Comparison of ENCODE assay signal across 35 mouse cellular contexts in the genomic region with DNA sequence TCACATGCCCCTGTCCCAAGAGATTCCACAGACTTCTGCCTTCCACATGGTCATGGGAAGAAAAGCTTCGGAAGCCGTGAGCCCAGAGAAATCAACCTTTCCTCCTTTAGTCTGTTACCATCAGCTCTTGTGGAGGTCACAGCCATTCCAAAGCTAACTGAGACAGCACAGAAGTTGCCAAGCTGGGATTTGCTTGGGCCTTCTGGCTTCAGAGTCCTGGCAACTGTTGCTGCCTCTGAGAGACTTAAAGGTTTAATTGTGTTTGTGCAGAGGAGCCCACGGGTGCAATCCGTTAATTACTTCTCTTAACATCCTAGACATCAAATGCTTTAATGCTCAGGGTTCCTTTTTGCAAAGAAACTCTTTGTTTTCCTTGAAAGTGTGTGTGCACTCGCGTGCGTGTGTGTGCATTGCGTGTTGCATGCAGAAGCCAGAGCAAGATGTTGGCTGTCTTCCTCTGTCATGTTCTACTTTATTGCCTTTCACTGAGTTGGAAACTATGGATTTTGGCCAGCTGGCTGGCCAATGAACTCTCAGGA. TPM values are rescaled to one million over a fixed set of nuclear protein-coding genes. Genes with fewer than 3 reads are reported as not detected.
A peak's percentile ranks its signal among the peaks of the same experiment; 100 is the strongest.
DNase-seq lines count a peak whose midpoint lies in the region; ATAC-seq and TF ChIP-seq lines count a peak whose summit lies in the region.
"Had no signal": no experiment of that assay in that cellular context is flagged by ENCODE, and none has a peak within 500 bp of the region (broad histone marks: within the 10 kb centered on the region; RNA-seq: fewer than 3 reads in every experiment).

No protein-coding gene starts in this region.

- H3K9ac ChIP-seq in forebrain, embryonic 14.5 days (ENCODE audit: low read length), result no peak overlapping the region
- no peak overlapping the region for H3K9ac ChIP-seq in forebrain, embryonic 12.5 days
- no peak overlapping the region for H3K9ac ChIP-seq in hindbrain, embryonic 16.5 days (ENCODE audit: low read depth, low read length)
- H3K9ac ChIP-seq in hindbrain, embryonic 14.5 days, result no peak overlapping the region
- no peak overlapping the region for H3K9ac ChIP-seq in limb, embryonic 14.5 days (ENCODE audit: low read depth, low read length, severe bottlenecking)
- H3K9ac ChIP-seq: embryonic facial prominence, embryonic 12.5 days; embryonic facial prominence, embryonic 15.5 days; hindbrain, embryonic 15.5 days had no signal

- no peaks in the 10 kb centered on the region for H3K4me1 ChIP-seq in forebrain, embryonic 14.5 days (ENCODE audit: control insufficient read depth, insufficient read depth, low read length)
- H3K4me1 ChIP-seq in forebrain, embryonic 12.5 days, result peaks cover 5% of the 10 kb centered on the region; the same call in 1 of the 2 replicates
- no peaks in the 10 kb centered on the region for H3K4me1 ChIP-seq in hindbrain, embryonic 16.5 days (ENCODE audit: control insufficient read depth, insufficient read depth, low read depth, low read length)
- no peaks in the 10 kb centered on the region for H3K4me1 ChIP-seq in hindbrain, embryonic 14.5 days (replicated peaks; ENCODE audit: control insufficient read depth, insufficient read depth, low read length)
- H3K4me1 ChIP-seq in limb, embryonic 14.5 days (ENCODE audit: control insufficient read depth, insufficient read depth, low read length), result peaks cover 12% of the 10 kb centered on the region
- H3K4me1 ChIP-seq in limb, embryonic 10.5 days, result no peaks in the 10 kb centered on the region
- H3K4me1 ChIP-seq: embryonic facial prominence, embryonic 12.5 days; embryonic facial prominence, embryonic 15.5 days; hindbrain, embryonic 10.5 days had no signal

- no peaks in the 10 kb centered on the region for H3K36me3 ChIP-seq in forebrain, embryonic 14.5 days (ENCODE audit: control insufficient read depth, insufficient read depth, low read length)
- no peaks in the 10 kb centered on the region for H3K36me3 ChIP-seq in forebrain, embryonic 12.5 days (replicated peaks)
- H3K36me3 ChIP-seq in hindbrain, embryonic 16.5 days (ENCODE audit: control insufficient read depth, insufficient read depth, low read length), result no peaks in the 10 kb centered on the region
- no peaks in the 10 kb centered on the region for H3K36me3 ChIP-seq in hindbrain, embryonic 14.5 days (replicated peaks; ENCODE audit: control insufficient read depth, insufficient read depth)
- no peaks in the 10 kb centered on the region for H3K36me3 ChIP-seq in limb, embryonic 14.5 days (ENCODE audit: control insufficient read depth, insufficient read depth, low read length)
- no peaks in the 10 kb centered on the region for H3K36me3 ChIP-seq in limb, embryonic 10.5 days
- H3K36me3 ChIP-seq: embryonic facial prominence, embryonic 12.5 days; embryonic facial prominence, embryonic 15.5 days; hindbrain, embryonic 10.5 days; hindbrain, embryonic 15.5 days had no signal

- no peak overlapping the region for H3K27ac ChIP-seq in forebrain, embryonic 14.5 days (ENCODE audit: low read depth, low read length)
- no peak overlapping the region for H3K27ac ChIP-seq in forebrain, embryonic 12.5 days
- H3K27ac ChIP-seq in hindbrain, embryonic 16.5 days (ENCODE audit: low read depth, low read length), result no peak overlapping the region
- no peak overlapping the region for H3K27ac ChIP-seq in hindbrain, embryonic 14.5 days
- no peak overlapping the region for H3K27ac ChIP-seq in limb, embryonic 14.5 days (replicated peaks; ENCODE audit: low read depth, low read length)
- no peak overlapping the region for H3K27ac ChIP-seq in limb, embryonic 10.5 days
- H3K27ac ChIP-seq: embryonic facial prominence, embryonic 12.5 days; embryonic facial prominence, embryonic 15.5 days; hindbrain, embryonic 10.5 days; hindbrain, embryonic 15.5 days had no signal

- WGBS in forebrain, embryonic 14.5 days, result 36% methylated on average over 8 of the region's 8 CpGs
- WGBS in forebrain, embryonic 12.5 days, result 59% methylated on average over 8 of the region's 8 CpGs
- WGBS in hindbrain, embryonic 16.5 days, result 60% methylated on average over 8 of the region's 8 CpGs
- WGBS in hindbrain, embryonic 14.5 days, result 77% methylated on average over 8 of the region's 8 CpGs
- WGBS in limb, embryonic 14.5 days, result 74% methylated on average over 8 of the region's 8 CpGs
- 88% methylated on average over 8 of the region's 8 CpGs for WGBS in limb, embryonic 10.5 days

- ATAC-seq in forebrain, embryonic 14.5 days, result no peak
- ATAC-seq in forebrain, embryonic 12.5 days (ENCODE audit: low FRiP score), result no peak
- peak; percentile 34; the same call in 1 of the 2 replicates for ATAC-seq in hindbrain, embryonic 16.5 days
- no peak for ATAC-seq in hindbrain, embryonic 14.5 days (ENCODE audit: low FRiP score)
- no peak for ATAC-seq in limb, embryonic 14.5 days (ENCODE audit: low FRiP score, low read depth)
- ATAC-seq: activated CD4-positive, CD25-positive, alpha-beta regulatory T cell, adult 4 months; inflammation-experienced regulatory T-cells, adult 6 months; intestine, embryonic 16.5 days had no signal

- peak; percentile 67 for DNase-seq in forebrain, embryonic 14.5 days (ENCODE audit: low spot score)
- no peak for DNase-seq in hindbrain, embryonic 14.5 days (ENCODE audit: low spot score)
- peak; percentile 20 for DNase-seq in limb, embryonic 14.5 days (ENCODE audit: low spot score)
- no peak for DNase-seq in limb, embryonic 10.5 days (ENCODE audit: low spot score)
- DNase-seq in fat pad, adult 2 months (ENCODE audit: extremely low read depth, low read depth, low spot score), result peak; percentile 51
- DNase-seq in heart, postnatal 10 days, result no peak
- DNase-seq: adrenal gland, postnatal 10 days; adrenal gland, postnatal 36 days; cerebellum, adult 11 months; cerebellum, adult 2 months; cerebellum, adult 9-11 months; cerebellum, postnatal 25 days; gastrocnemius, postnatal 14 days; heart, adult 11 months; heart, postnatal 36 days; kidney, adult 18-20 months had no signal

- TF ChIP-seq POLR2A in limb, embryonic 14.5 days (IDR thresholded peaks at IDR 0.05; ENCODE audit: borderline replicate concordance, extremely low read depth, insufficient read depth, insufficient read length), result no peak

- intact Hi-C loops in heart, postnatal 10 days (cut with DNase I), result no loop called here

- no peaks in the 10 kb centered on the region for H3K9me3 ChIP-seq in forebrain, embryonic 14.5 days (replicated peaks; ENCODE audit: control insufficient read depth, low read length)
- no peaks in the 10 kb centered on the region for H3K9me3 ChIP-seq in forebrain, embryonic 12.5 days
- H3K9me3 ChIP-seq in hindbrain, embryonic 16.5 days (ENCODE audit: control insufficient read depth, low read length), result no peaks in the 10 kb centered on the region
- no peaks in the 10 kb centered on the region for H3K9me3 ChIP-seq in hindbrain, embryonic 14.5 days (ENCODE audit: control insufficient read depth, low read length)
- H3K9me3 ChIP-seq in limb, embryonic 14.5 days (ENCODE audit: control insufficient read depth, low read length), result no peaks in the 10 kb centered on the region
- no peaks in the 10 kb centered on the region for H3K9me3 ChIP-seq in limb, embryonic 10.5 days (replicated peaks)
- H3K9me3 ChIP-seq: embryonic facial prominence, embryonic 12.5 days; embryonic facial prominence, embryonic 15.5 days; hindbrain, embryonic 10.5 days; hindbrain, embryonic 15.5 days had no signal

- no peak overlapping the region for H3K4me3 ChIP-seq in forebrain, embryonic 14.5 days (ENCODE audit: low read depth, low read length)
- no peak overlapping the region for H3K4me3 ChIP-seq in forebrain, embryonic 12.5 days (replicated peaks)
- H3K4me3 ChIP-seq in hindbrain, embryonic 16.5 days (ENCODE audit: low read length), result no peak overlapping the region
- no peak overlapping the region for H3K4me3 ChIP-seq in hindbrain, embryonic 14.5 days (replicated peaks; ENCODE audit: low read length)
- H3K4me3 ChIP-seq in limb, embryonic 14.5 days (replicated peaks; ENCODE audit: low read length), result no peak overlapping the region
- no peak overlapping the region for H3K4me3 ChIP-seq in limb, embryonic 10.5 days
- H3K4me3 ChIP-seq: embryonic facial prominence, embryonic 12.5 days; embryonic facial prominence, embryonic 15.5 days; hindbrain, embryonic 10.5 days; hindbrain, embryonic 15.5 days had no signal

- no peaks in the 10 kb centered on the region for H3K27me3 ChIP-seq in forebrain, embryonic 14.5 days (replicated peaks; ENCODE audit: control insufficient read depth, insufficient read depth, low read length)
- H3K27me3 ChIP-seq in forebrain, embryonic 12.5 days, result 0 out of 2 replicates have a peak, but pooled peaks cover 2% of the 10 kb centered on the region
- H3K27me3 ChIP-seq in hindbrain, embryonic 16.5 days (replicated peaks; ENCODE audit: control insufficient read depth, insufficient read depth, low read length), result no peaks in the 10 kb centered on the region
- H3K27me3 ChIP-seq in hindbrain, embryonic 14.5 days (ENCODE audit: control insufficient read depth, insufficient read depth, low read length), result no peaks in the 10 kb centered on the region
- no peaks in the 10 kb centered on the region for H3K27me3 ChIP-seq in limb, embryonic 14.5 days (ENCODE audit: control insufficient read depth, insufficient read depth, low read length)
- no peaks in the 10 kb centered on the region for H3K27me3 ChIP-seq in limb, embryonic 10.5 days (ENCODE audit: low read depth, poor library complexity, severe bottlenecking)
- H3K27me3 ChIP-seq: embryonic facial prominence, embryonic 12.5 days; embryonic facial prominence, embryonic 15.5 days; hindbrain, embryonic 15.5 days had no signal

- no peak overlapping the region for H3K4me2 ChIP-seq in forebrain, embryonic 14.5 days (ENCODE audit: low read length)
- H3K4me2 ChIP-seq in forebrain, embryonic 12.5 days, result no peak overlapping the region
- no peak overlapping the region for H3K4me2 ChIP-seq in hindbrain, embryonic 16.5 days (ENCODE audit: low read length)
- H3K4me2 ChIP-seq in hindbrain, embryonic 14.5 days (replicated peaks), result no peak overlapping the region
- H3K4me2 ChIP-seq in limb, embryonic 14.5 days (replicated peaks; ENCODE audit: low read depth, low read length, severe bottlenecking), result no peak overlapping the region
- H3K4me2 ChIP-seq: embryonic facial prominence, embryonic 12.5 days; embryonic facial prominence, embryonic 15.5 days; heart, embryonic 11.5 days; hindbrain, embryonic 15.5 days had no signal

RNA-seq across cellular contexts. Expression of gene Gm9964, which starts 20.2 kb away (rescaled TPM):
- polyA plus RNA-seq in forebrain, embryonic 14.5 days (2014; fragmentation: Nextera tagmentation; extraction: Ambion mirVana), result not detected in 2 replicates
- not detected in 2 replicates for polyA plus RNA-seq in forebrain, embryonic 12.5 days (2016; fragmentation: Nextera tagmentation; extraction: Ambion mirVana)
- not detected in 2 replicates for polyA plus RNA-seq in hindbrain, embryonic 16.5 days (2015; fragmentation: Nextera tagmentation; extraction: Ambion mirVana)
- not detected in 2 replicates for polyA plus RNA-seq in hindbrain, embryonic 14.5 days (2014; fragmentation: Nextera tagmentation; extraction: Ambion mirVana)
- polyA plus RNA-seq in limb, embryonic 14.5 days (2012; rRNA removed), result not detected in 2 replicates
- polyA plus RNA-seq in limb, embryonic 14.5 days (2014; fragmentation: Nextera tagmentation; extraction: Ambion mirVana), result not detected in 2 replicates
- not detected in 2 replicates for polyA plus RNA-seq in limb, embryonic 10.5 days (2016; fragmentation: Nextera tagmentation; extraction: Ambion mirVana)
- under 1 TPM in 1 of 2 experiments, not detected in 1; 0.37 TPM for total RNA-seq in heart, postnatal 10 days (2021)
- total RNA-seq: adrenal gland, adult 18-20 months; adrenal gland, postnatal 10 days; adrenal gland, postnatal 36 days; common myeloid progenitor, adult 5-6 weeks; ES-E14; gastrocnemius, adult 18-20 months; gastrocnemius, postnatal 14 days; gastrocnemius, postnatal 4 days; heart, adult 8-10 months; heart, postnatal 36 days had no signal
- polyA plus RNA-seq: activated CD4-positive, CD25-positive, alpha-beta regulatory T cell, adult 4 months; cerebellum, adult 2 months; embryonic facial prominence, embryonic 12.5 days; embryonic facial prominence, embryonic 15.5 days; forebrain, embryonic 11.5 days; heart, embryonic 11.5 days; heart, embryonic 14.5 days; heart, postnatal 0 days; hindbrain, embryonic 10.5 days; hindbrain, embryonic 15.5 days; inflammation-experienced regulatory T-cells, adult 6 months; intestine, embryonic 16.5 days had no signal

RNA-seq across cellular contexts. Expression of gene Nf1, which starts 22.6 kb away (rescaled TPM):
- 9.8 and 9.9 TPM in 2 replicates for polyA plus RNA-seq in forebrain, embryonic 14.5 days (2014; fragmentation: Nextera tagmentation; extraction: Ambion mirVana)
- polyA plus RNA-seq in forebrain, embryonic 12.5 days (2016; fragmentation: Nextera tagmentation; extraction: Ambion mirVana), result 8.9 and 9.6 TPM in 2 replicates
- polyA plus RNA-seq in hindbrain, embryonic 16.5 days (2015; fragmentation: Nextera tagmentation; extraction: Ambion mirVana), result 5.1 TPM in 2 replicates
- polyA plus RNA-seq in hindbrain, embryonic 14.5 days (2014; fragmentation: Nextera tagmentation; extraction: Ambion mirVana), result 11.7 and 12.7 TPM in 2 replicates
- 21.7 and 25.2 TPM in 2 replicates for polyA plus RNA-seq in limb, embryonic 14.5 days (2012; rRNA removed)
- 10.8 and 12.1 TPM in 2 replicates for polyA plus RNA-seq in limb, embryonic 14.5 days (2014; fragmentation: Nextera tagmentation; extraction: Ambion mirVana)
- 6.5 and 7.6 TPM in 2 replicates for polyA plus RNA-seq in limb, embryonic 10.5 days (2016; fragmentation: Nextera tagmentation; extraction: Ambion mirVana)
- 10 to 100 TPM; 37.5 to 38.6 TPM for total RNA-seq in heart, postnatal 10 days (2021)

Comparison
In these comparisons a context has a peak if more than half of its experiments do, and no peak if none do; other contexts are left out.
1. DNase-seq: peak in forebrain, embryonic 14.5 days (single experiment), limb, embryonic 14.5 days (single experiment) and fat pad, adult 2 months (single experiment); none in hindbrain, embryonic 14.5 days (single experiment), limb, embryonic 10.5 days (single experiment) and heart, postnatal 10 days (0 of 2).